Mouse (Mus musculus) embryonic stem cell, embryonic (primary cell): ENCODE data around the gene Ccdc152.
"Not testable (repeated sequence)": the region's sequence is repeated elsewhere in the genome, so short reads cannot be mapped to it uniquely, and the experiment has no call there.

Source experiments
- CTCF ChIA-PET, 4 experiments: fragments of 300-600 bp in 2 of 4; fragments of 350-600 bp in 2 of 4; sonication (Branson Sonifier 250); formaldehyde crosslinking; loops; one replicate each; lab custom pipeline; 2022; ENCODE audit warnings: inconsistent platforms in 2 of 4; lab: Charles Lee
- POLR2A ChIA-PET, 4 experiments: fragments of 300-600 bp in 2 of 4; fragments of 350-600 bp in 2 of 4; sonication (Branson Sonifier 250); formaldehyde crosslinking; loops; one replicate each; lab custom pipeline; 2022; ENCODE audit warnings: antibody characterized with exemption in 4 of 4, inconsistent platforms in 1 of 4; lab: Charles Lee

The Ccdc152 gene

GRCm38 (mm10) chr15:3286032-3286431, 17.3 kb downstream of the Ccdc152 start:
- CTCF ChIA-PET = no interaction called here
- POLR2A ChIA-PET = no interaction called here

DNA sequence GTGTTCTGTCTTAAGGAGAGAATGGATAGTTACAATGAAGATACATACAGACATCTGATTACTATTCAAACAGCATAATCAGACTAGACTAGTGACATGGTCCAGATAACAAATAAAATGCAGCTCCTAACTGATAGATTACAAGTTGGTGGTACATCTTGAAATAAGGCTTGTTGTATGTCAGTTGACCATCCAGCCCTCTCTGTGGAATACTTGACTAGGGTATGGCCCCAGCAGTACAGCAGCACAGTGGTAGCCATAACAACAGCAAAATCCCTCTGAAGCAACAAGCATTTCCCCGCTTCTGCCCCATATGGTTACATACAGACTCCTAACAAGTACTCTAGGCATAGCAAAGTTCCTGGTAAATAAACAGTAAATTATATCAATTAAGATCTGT, 21.6 kb downstream of the Ccdc152 start:
- CTCF ChIA-PET = no interaction called here
- POLR2A ChIA-PET = no interaction called here

DNA sequence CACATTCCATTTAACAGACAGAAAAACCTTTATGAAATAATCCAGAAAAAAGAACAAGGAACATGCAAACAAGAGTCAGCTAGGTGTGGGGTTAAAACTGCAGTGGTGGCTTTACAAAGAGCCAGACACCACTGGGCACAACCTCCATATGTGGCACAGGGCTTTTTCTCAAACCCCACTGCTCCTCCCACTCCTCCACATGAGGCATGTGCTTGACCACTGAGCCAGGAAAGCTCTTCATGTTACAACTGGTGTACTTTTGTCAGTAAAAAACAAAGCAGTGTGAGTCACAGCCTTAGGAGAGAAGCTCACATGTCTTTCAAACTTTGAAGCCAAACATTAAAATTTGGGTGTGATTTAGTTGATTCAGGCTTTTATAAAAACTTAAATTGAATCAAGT, 22.1 kb downstream of the Ccdc152 start:
- ChIA-PET POLR2A (no interaction called here), CTCF (no interaction called here)

GRCm38 (mm10) chr15:3279242-3279641, 24.1 kb downstream of the Ccdc152 start:
- ChIA-PET CTCF (interaction anchor here in 1 of 4 experiments (0.6 kb wide), 1 partner anchor 630 kb away, joined by 3 read pairs; no protein-coding TSS in a partner anchor), POLR2A (interaction anchor here in 1 of 4 experiments (0.9 kb wide), 1 partner anchor 24 kb away, joined by 3 read pairs; the partner anchor contains the start of gene Ccdc152)

GRCm38 (mm10) chr15:3277391-3277790, 25.9 kb downstream of the Ccdc152 start:
- ChIA-PET POLR2A (no interaction called here), CTCF (interaction anchor here in 2 of 4 experiments (0.7 to 1.3 kb wide), 2 partner anchors 63 to 74 kb away, joined by 3 to 4 read pairs; no protein-coding TSS in a partner anchor)

DNA sequence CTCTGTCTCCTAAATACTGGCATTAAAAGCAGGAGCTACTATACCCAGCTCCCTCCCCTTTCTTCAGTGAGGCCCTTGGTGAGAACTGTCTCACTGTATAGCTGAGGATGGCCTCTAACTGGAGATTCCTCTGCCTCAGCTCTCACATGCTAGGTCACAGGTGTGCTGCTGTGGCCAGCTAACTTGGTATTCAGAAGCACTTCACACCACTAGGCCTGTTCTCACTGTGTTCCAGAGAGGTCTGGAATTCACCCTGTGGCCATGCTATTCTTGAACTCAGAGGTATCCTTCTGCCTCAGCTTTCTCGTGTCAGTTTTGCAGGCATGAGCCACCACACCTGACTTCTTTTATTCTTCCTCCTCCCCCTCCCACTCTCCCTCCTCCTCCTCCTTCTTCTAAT, 30.1 kb downstream of the Ccdc152 start:
- ChIA-PET POLR2A (interaction anchor here in 1 of 4 experiments (1.0 kb wide), 1 partner anchor 10 kb away, joined by 3 read pairs; no protein-coding TSS in a partner anchor), CTCF (no interaction called here)

- POLR2A ChIA-PET = interaction anchor here in 2 of 4 experiments (0.8 to 1.2 kb wide), 2 partner anchors 17 to 19 kb away, joined by 4 to 5 read pairs; no protein-coding TSS in a partner anchor
- CTCF ChIA-PET = no interaction called here
Observed at GRCm38 (mm10) chr15:3271216-3271615, 32.1 kb downstream of the Ccdc152 start.

GRCm38 (mm10) chr15:3270646-3271077, 32.7 kb downstream of the Ccdc152 start:
- CTCF ChIA-PET = no interaction called here

GRCm38 (mm10) chr15:3269996-3270645, 33.2 kb downstream of the Ccdc152 start:
- ChIA-PET CTCF (no interaction called here), POLR2A (interaction anchor here in 1 of 4 experiments (0.8 kb wide), 1 partner anchor 15 kb away, joined by 4 read pairs; no protein-coding TSS in a partner anchor)

More at GRCm38 (mm10) chr15:3270646-3271077, 32.7 kb downstream of the Ccdc152 start:
- POLR2A ChIA-PET = interaction anchor here in 1 of 4 experiments (0.8 kb wide), 1 partner anchor 16 kb away, joined by 4 read pairs; no protein-coding TSS in a partner anchor

DNA sequence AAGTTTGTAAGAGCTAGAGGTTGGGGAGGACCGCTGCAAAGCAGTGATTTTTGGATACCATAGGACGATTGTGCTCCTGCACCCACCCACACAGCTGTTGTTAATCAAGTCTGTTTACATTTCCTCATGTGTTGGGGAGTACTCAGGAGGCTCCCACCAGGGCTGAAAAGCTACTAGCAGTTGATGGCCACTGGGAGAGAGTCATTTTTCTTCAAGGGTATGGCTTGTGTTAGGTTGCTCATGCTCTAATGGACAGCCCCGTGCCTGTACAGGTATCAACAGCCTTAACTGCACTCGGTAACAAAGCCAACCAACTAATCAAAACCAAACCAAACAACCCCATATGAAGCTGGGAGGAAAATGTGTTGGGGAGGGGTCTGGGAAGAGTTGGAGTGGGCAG, 33.8 kb downstream of the Ccdc152 start:
- CTCF ChIA-PET = no interaction called here
- POLR2A ChIA-PET = no interaction called here

- ChIA-PET POLR2A (no interaction called here), CTCF (no interaction called here)
Observed at GRCm38 (mm10) chr15:3268247-3268646, 35.1 kb downstream of the Ccdc152 start, which contains the start of gene Selenop. Selenop (plus strand) TSS chr15:3268547.

GRCm38 (mm10) chr15:3264828-3265227, 38.5 kb downstream of the Ccdc152 start:
- POLR2A ChIA-PET = no interaction called here
- CTCF ChIA-PET = no interaction called here

DNA sequence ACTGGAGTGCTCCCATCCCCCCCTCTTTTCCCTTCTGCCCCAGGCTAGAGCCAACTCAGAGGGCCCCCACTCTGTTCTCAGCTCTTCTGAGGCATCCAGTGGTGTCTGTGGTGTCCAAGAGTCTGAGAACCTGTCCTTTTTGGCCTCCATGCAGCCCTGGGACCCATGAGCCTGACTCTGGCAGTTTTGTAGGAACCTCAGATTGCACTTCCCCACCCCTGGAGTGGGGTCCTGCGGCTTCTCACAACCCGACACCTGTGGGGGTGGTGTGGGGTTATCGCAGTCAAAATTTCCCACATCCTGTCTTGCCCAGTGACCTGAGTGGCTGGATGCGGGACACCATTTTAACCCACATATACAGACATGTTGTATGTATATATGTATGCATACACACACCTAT, 39.0 kb downstream of the Ccdc152 start:
- ChIA-PET CTCF (no interaction called here), POLR2A (no interaction called here)

GRCm38 (mm10) chr15:3262883-3263282, 40.4 kb downstream of the Ccdc152 start:
- ChIA-PET CTCF (no interaction called here), POLR2A (interaction anchor here in 1 of 4 experiments (1.3 kb wide), 1 partner anchor 10 kb away, joined by 3 read pairs; no protein-coding TSS in a partner anchor)

- ChIA-PET POLR2A (interaction anchor here in 1 of 4 experiments (0.7 kb wide), 1 partner anchor 38 kb away, joined by 4 read pairs; no protein-coding TSS in a partner anchor), CTCF (interaction anchor here in 1 of 4 experiments (0.6 kb wide), 1 partner anchor 76 kb away, joined by 3 read pairs; no protein-coding TSS in a partner anchor)
Observed at GRCm38 (mm10) chr15:3260309-3260708, 43.0 kb downstream of the Ccdc152 start.

DNA sequence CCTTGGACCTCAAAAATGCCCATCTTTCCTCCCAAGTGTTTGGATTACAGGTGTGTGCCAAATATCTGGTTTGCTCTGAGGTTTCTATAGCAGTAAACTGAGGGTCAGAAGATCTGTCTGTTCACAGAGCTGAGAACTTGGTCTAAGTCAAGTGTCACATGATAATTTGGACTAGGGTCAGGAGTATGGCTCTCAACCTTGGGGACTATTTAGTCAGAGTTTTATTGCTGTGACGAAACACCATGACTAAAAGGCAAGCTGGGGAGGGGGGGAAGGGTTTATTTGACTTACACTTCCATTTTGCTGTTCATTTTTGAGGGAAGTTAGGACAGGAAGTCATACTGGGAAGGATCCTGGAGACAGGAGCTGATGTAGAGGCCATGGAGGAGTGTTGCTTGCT, 44.3 kb downstream of the Ccdc152 start:
- ChIA-PET CTCF (no interaction called here), POLR2A (no interaction called here)

GRCm38 (mm10) chr15:3251718-3252067, 51.6 kb downstream of the Ccdc152 start:
- ChIA-PET CTCF (no interaction called here), POLR2A (interaction anchor here in 1 of 4 experiments (0.6 kb wide), 1 partner anchor 20 kb away, joined by 5 read pairs; no protein-coding TSS in a partner anchor)

DNA sequence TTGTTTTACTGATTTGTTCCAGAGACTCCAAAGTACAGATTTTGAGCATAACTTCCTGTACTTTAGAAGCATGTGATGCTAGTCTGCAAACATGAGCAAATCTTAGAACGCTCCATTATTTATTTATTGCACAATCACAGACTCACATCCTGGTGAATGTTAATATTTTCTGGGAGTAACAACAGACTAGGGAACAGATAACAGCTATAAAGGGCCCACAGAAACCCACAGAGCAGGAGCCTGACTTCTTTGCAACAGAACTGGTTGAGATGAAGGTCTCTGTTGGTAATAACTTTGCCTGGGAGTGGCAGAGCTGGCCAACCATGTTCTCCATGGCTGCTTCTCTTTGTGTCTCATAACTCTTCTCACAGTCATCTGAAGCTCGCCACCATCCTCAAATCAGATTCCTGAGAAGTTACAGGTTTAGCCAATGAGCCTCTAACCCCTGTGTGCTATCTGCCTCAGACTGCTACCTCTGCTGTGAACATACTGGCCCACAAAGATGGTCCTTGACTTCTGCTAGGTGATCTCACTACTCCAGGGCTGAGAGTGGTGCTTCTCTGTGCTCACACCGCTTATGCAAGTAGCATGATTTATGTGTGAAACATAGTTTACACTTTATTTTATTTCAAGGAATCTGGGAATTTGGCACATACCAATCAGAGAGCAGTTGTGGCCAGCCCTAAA, 52.2 kb downstream of the Ccdc152 start:
- POLR2A ChIA-PET = no interaction called here
- CTCF ChIA-PET = no interaction called here

GRCm38 (mm10) chr15:3250620-3251019, 52.7 kb downstream of the Ccdc152 start:
- ChIA-PET POLR2A (no interaction called here), CTCF (no interaction called here)

DNA sequence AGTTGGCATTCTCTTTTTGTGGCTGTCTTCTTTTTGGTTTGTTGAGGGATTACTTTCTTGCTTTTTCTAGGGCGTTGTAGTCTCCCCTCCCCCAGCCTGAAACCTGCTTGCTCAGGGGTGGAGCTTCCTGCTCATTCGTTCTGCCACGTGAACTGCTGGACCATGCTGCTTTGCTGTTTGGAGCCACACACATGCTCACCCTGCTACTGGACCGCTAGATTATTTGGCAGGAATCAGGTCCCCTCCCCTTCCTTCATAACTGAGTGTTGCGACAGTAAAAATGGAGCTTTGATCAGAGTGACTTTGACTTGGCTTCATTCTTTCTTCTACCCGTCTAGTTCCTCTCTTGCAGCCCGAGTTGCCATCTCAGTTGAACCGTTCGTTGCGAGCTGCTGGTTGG, 58.3 kb downstream of the Ccdc152 start:
- CTCF ChIA-PET, POLR2A ChIA-PET: not testable (repeated sequence)
